12 mouse cellular contexts compared by ENCODE assay signal in the genomic region with DNA sequence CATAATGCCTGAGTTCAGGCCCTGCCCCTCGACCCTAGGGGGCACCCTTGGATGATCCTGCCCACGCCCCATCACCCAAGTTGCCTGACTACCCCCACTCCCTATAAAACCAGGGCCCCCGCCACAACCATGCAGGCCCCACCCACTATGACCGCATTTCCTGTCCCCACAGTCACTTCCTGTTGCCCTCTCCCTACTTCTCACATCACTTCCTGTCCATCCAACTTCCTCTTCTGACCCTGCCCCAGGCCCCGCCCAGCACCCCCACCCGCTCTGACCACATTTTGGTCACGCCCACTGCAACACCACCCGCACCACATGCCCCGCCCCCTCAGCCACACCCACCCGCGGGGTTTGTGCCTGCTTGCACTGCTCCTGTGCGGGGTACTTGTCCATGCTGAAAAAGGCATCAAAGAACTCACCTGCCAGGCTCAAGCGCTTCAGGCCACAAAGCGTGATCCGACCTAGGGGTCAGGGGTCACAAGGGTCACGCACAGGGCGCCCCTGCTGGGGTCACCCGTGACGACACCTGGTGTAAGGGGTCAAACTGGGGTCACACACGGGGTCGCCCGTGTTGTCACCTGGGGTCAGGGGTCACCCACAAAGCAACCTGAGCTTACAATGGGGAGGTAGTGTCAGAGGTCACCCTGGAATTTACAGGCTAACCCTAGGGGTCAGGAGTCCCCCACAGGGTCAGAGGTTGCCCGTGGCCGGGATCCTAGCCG. TPM values are rescaled to one million over a fixed set of nuclear protein-coding genes. Genes with fewer than 3 reads are reported as not detected.
A peak's percentile ranks its signal among the peaks of the same experiment; 100 is the strongest.
DNase-seq lines count a peak whose midpoint lies in the region; ATAC-seq lines count a peak whose summit lies in the region.
"Had no signal": no experiment of that assay in that cellular context is flagged by ENCODE, and none has a peak within 500 bp of the region (broad histone marks: within the 10 kb centered on the region; RNA-seq: fewer than 3 reads in every experiment).

No protein-coding gene starts in this region.

- H3K9me3 ChIP-seq in forebrain, embryonic 11.5 days (ENCODE audit: control insufficient read depth, low read length): peaks cover 35% of the 10 kb centered on the region
- peaks cover 41% of the 10 kb centered on the region for H3K9me3 ChIP-seq in forebrain, embryonic 16.5 days (ENCODE audit: control insufficient read depth, low read length)
- H3K9me3 ChIP-seq in midbrain, embryonic 14.5 days (ENCODE audit: control insufficient read depth, low read length): peaks cover 57% of the 10 kb centered on the region

- no peak for ATAC-seq in forebrain, embryonic 11.5 days (replicated peaks; ENCODE audit: low FRiP score)
- no peak for ATAC-seq in forebrain, embryonic 16.5 days
- no peak for ATAC-seq in midbrain, embryonic 14.5 days (ENCODE audit: low FRiP score, low TSS enrichment)
- ATAC-seq: forebrain, embryonic 15.5 days; hindbrain, embryonic 16.5 days; Patski had no signal

- no peak overlapping the region for H3K4me3 ChIP-seq in forebrain, embryonic 11.5 days (ENCODE audit: low read depth, low read length)
- no peak overlapping the region for H3K4me3 ChIP-seq in forebrain, embryonic 16.5 days (replicated peaks; ENCODE audit: low read length)
- H3K4me3 ChIP-seq in midbrain, embryonic 14.5 days (replicated peaks; ENCODE audit: low read depth, low read length): no peak overlapping the region
- H3K4me3 ChIP-seq: forebrain, embryonic 15.5 days had no signal

- H3K27me3 ChIP-seq in forebrain, embryonic 11.5 days (ENCODE audit: control insufficient read depth, insufficient read depth, low read length): no peaks in the 10 kb centered on the region
- no peaks in the 10 kb centered on the region for H3K27me3 ChIP-seq in forebrain, embryonic 16.5 days (replicated peaks; ENCODE audit: control insufficient read depth, insufficient read depth, low read length)
- H3K27me3 ChIP-seq in midbrain, embryonic 14.5 days (ENCODE audit: control insufficient read depth, insufficient read depth, low read length): no peaks in the 10 kb centered on the region
- H3K27me3 ChIP-seq: forebrain, embryonic 15.5 days; Patski had no signal

- intact Hi-C loops in heart, postnatal 14 days (cut with DNase I): loop anchor here (10.0 kb wide), 1 partner anchor 374 kb away; the partner anchor contains the start of gene Gm15446

- DNase-seq in forebrain, embryonic 11.5 days (ENCODE audit: low spot score): peak; percentile 59
- peak; percentile 10 for DNase-seq in right cerebral cortex, adult 18-20 months
- no peak for DNase-seq in right cerebral cortex, adult 2 months (ENCODE audit: low spot score in 2 of 2)
- peak; percentile 24 for DNase-seq in cerebellum, adult 8-10 months
- DNase-seq in thymus, postnatal 0 days (ENCODE audit: low spot score): peak; percentile 1
- no peak for DNase-seq in heart, postnatal 14 days
- DNase-seq in midbrain, embryonic 14.5 days: no peak

- no peak overlapping the region for H3K4me2 ChIP-seq in forebrain, embryonic 11.5 days (ENCODE audit: low read depth, low read length, severe bottlenecking)
- no peak overlapping the region for H3K4me2 ChIP-seq in forebrain, embryonic 16.5 days (ENCODE audit: low read length)
- no peak overlapping the region for H3K4me2 ChIP-seq in midbrain, embryonic 14.5 days (ENCODE audit: low read length)
- H3K4me2 ChIP-seq: forebrain, embryonic 15.5 days had no signal

- H3K36me3 ChIP-seq in forebrain, embryonic 11.5 days (ENCODE audit: control insufficient read depth, insufficient read depth, low read length): no peaks in the 10 kb centered on the region; the same call in 1 of the 2 replicates
- peaks cover 11% of the 10 kb centered on the region; the same call in 1 of the 2 replicates for H3K36me3 ChIP-seq in forebrain, embryonic 16.5 days (ENCODE audit: control insufficient read depth, insufficient read depth)
- 0 out of 2 replicates have a peak, but pooled peaks cover 3% of the 10 kb centered on the region for H3K36me3 ChIP-seq in midbrain, embryonic 14.5 days (ENCODE audit: control insufficient read depth, insufficient read depth, low read length)

- WGBS in forebrain, embryonic 11.5 days: 89% methylated on average over 25 of the region's 25 CpGs
- whole genome bisulfite sequencing in forebrain, embryonic 16.5 days: 89% methylated on average over 25 of the region's 25 CpGs
- WGBS in midbrain, embryonic 14.5 days: 92% methylated on average over 25 of the region's 25 CpGs

- no peak overlapping the region for H3K9ac ChIP-seq in forebrain, embryonic 11.5 days (ENCODE audit: low read length)
- H3K9ac ChIP-seq in forebrain, embryonic 16.5 days (replicated peaks; ENCODE audit: low read depth, low read length): no peak overlapping the region
- H3K9ac ChIP-seq in midbrain, embryonic 14.5 days (replicated peaks; ENCODE audit: low read length): no peak overlapping the region
- H3K9ac ChIP-seq: forebrain, embryonic 15.5 days had no signal

- no peaks in the 10 kb centered on the region for H3K4me1 ChIP-seq in forebrain, embryonic 11.5 days (replicated peaks; ENCODE audit: control insufficient read depth, insufficient read depth, low read length)
- H3K4me1 ChIP-seq in forebrain, embryonic 16.5 days (replicated peaks; ENCODE audit: control insufficient read depth, insufficient read depth, low read length): no peaks in the 10 kb centered on the region
- no peaks in the 10 kb centered on the region for H3K4me1 ChIP-seq in midbrain, embryonic 14.5 days (ENCODE audit: control insufficient read depth, insufficient read depth, low read length)
- H3K4me1 ChIP-seq: forebrain, embryonic 15.5 days had no signal

- H3K27ac ChIP-seq in forebrain, embryonic 11.5 days (ENCODE audit: low read depth, low read length): no peak overlapping the region
- no peak overlapping the region for H3K27ac ChIP-seq in forebrain, embryonic 16.5 days (ENCODE audit: low read length)
- H3K27ac ChIP-seq in midbrain, embryonic 14.5 days (replicated peaks; ENCODE audit: low read depth, low read length): no peak overlapping the region
- H3K27ac ChIP-seq: forebrain, embryonic 15.5 days; macrophage had no signal

RNA-seq across cellular contexts. Expression of gene Crlf2, which starts 7.6 kb away (rescaled TPM):
- 3.3 and 4.4 TPM in 2 replicates for polyA plus RNA-seq in forebrain, embryonic 11.5 days (2014; fragmentation: Nextera tagmentation; extraction: Ambion mirVana)
- polyA plus RNA-seq in forebrain, embryonic 16.5 days (2015; fragmentation: Nextera tagmentation; extraction: Ambion mirVana): 10.9 and 11.4 TPM in 2 replicates
- 24.9 and 27.2 TPM in 2 replicates for polyA plus RNA-seq in thymus, postnatal 0 days (2015; fragmentation: Nextera tagmentation; extraction: Ambion mirVana)
- total RNA-seq in heart, postnatal 14 days (2021): 10 to 100 TPM; 10.3 to 11.7 TPM
- 9.3 and 18.1 TPM in 2 replicates for polyA plus RNA-seq in midbrain, embryonic 14.5 days (2014; fragmentation: Nextera tagmentation; extraction: Ambion mirVana)

Comparison
In these comparisons a context has a peak if more than half of its experiments do, and no peak if none do; other contexts are left out.
1. DNase-seq: peak in forebrain, embryonic 11.5 days (single experiment), right cerebral cortex, adult 18-20 months (single experiment), cerebellum, adult 8-10 months (single experiment) and thymus, postnatal 0 days (single experiment); none in right cerebral cortex, adult 2 months (0 of 2), heart, postnatal 14 days (0 of 2) and midbrain, embryonic 14.5 days (single experiment).